Mouse (Mus musculus) kidney, postnatal 0 days (tissue): Measurements from ENCODE around the gene Mettl17. TPM values are rescaled to one million over a fixed set of nuclear protein-coding genes. Genes with fewer than 3 reads are reported as not detected.
A peak's percentile ranks its signal among the peaks of the same experiment; 100 is the strongest.

ENCODE experiments used
- ATAC-seq: fragments of 200-750 bp; cut with Nextera tagmentation; replicated peaks from 2 replicates; pipeline ENCODE4 v1.8.0; 2017; ENCODE audit warnings: low read depth, moderate number of reproducible peaks, moderate TSS enrichment, moderate library complexity; ENCODE audit not compliant: low FRiP score
- DNase-seq: peaks from one replicate; pipeline ENCODE4 v3.0.0-alpha.2; 2016; ENCODE audit warnings: low spot score
- H3K27ac ChIP-seq: fragments of 300-500 bp; sonication (generic); 2 replicates; pipeline ENCODE4 v1.5.1; 2014; ENCODE audit warnings: mild to moderate bottlenecking
- H3K27me3 ChIP-seq: fragments of 300-500 bp; sonication (generic); 2 replicates; pipeline ENCODE4 v1.6.1; 2014; ENCODE audit warnings: low read length, mixed read lengths; ENCODE audit not compliant: insufficient read depth
- H3K36me3 ChIP-seq: fragments of 300-500 bp; sonication (generic); 2 replicates; pipeline ENCODE4 v1.6.1; 2014; ENCODE audit warnings: low read length, mixed read lengths; ENCODE audit not compliant: insufficient read depth
- H3K4me1 ChIP-seq: fragments of 300-500 bp; sonication (generic); replicated peaks from 2 replicates; pipeline ENCODE4 v1.6.1; 2014; ENCODE audit warnings: antibody characterized with exemption, low read length, mixed read lengths; ENCODE audit not compliant: insufficient read depth
- H3K4me2 ChIP-seq: fragments of 300-500 bp; sonication (generic); 2 replicates; pipeline ENCODE4 v1.6.1; 2014; ENCODE audit warnings: mild to moderate bottlenecking, low read length, moderate library complexity, mixed read lengths
- H3K4me3 ChIP-seq: fragments of 300-500 bp; sonication (generic); replicated peaks from 2 replicates; pipeline ENCODE4 v1.5.1; 2014; ENCODE audit warnings: low read depth, low read length
- H3K9ac ChIP-seq: fragments of 300-500 bp; sonication (generic); 2 replicates; pipeline ENCODE4 v1.6.1; 2014; ENCODE audit warnings: low read depth, low read length
- H3K9me3 ChIP-seq: fragments of 300-500 bp; sonication (generic); replicated peaks from 2 replicates; pipeline ENCODE4 v1.6.1; 2016; ENCODE audit warnings: low read length, inconsistent platforms, mixed read lengths
- CTCF ChIP-seq: IDR thresholded peaks from 2 replicates; pipeline ENCODE4 v1.5.1; 2016; ENCODE audit warnings: antibody characterized with exemption, low read depth, mild to moderate bottlenecking, moderate library complexity
- WGBS: fragments of 180-500 bp; shearing (Covaris S2); extraction: QIAGEN DNeasy Blood & Tissue Kit; methylation state at CpG from one replicate; pipeline ENCODE4 v1.1.7; 2014; 5-methylcytosine and 5-hydroxymethylcytosine counted together
- polyA plus RNA-seq: library from polyadenylated mRNA; unstranded; fragments of >200 nt; fragmentation: Nextera tagmentation; extraction: Ambion mirVana; gene quantifications from 2 replicates; pipeline ENCODE4 v1.2.1, GENCODE M21; 2015

The Mettl17 gene
- polyA plus RNA-seq, 1 experiment from 2014 or later, result 46.3 TPM

- Histone ChIP-seq H3K9ac (peak overlapping the region; percentile 54; the same call in 1 of the 2 replicates), H3K27ac (peak overlapping the region; percentile 83), H3K4me2 (peak overlapping the region; percentile 68), H3K27me3 (no peaks in the 10 kb centered on the region), H3K36me3 (peaks cover 11% of the 10 kb centered on the region; the same call in 1 of the 2 replicates), H3K4me3 (peak overlapping the region; percentile 62), H3K9me3 (no peaks in the 10 kb centered on the region), H3K4me1 (peaks cover 9% of the 10 kb centered on the region; the same call in 1 of the 2 replicates)
- TF ChIP-seq CTCF, result no peak
- DNase-seq, result peak; percentile 71
- under 1% methylated on average over 14 of the region's 14 CpGs for WGBS
- peak; percentile 31; the same call in 1 of the 2 replicates for ATAC-seq
Measured at GRCm38 (mm10) chr14:51884031-51884544, 554 bp upstream of the Mettl17 start.

GRCm38 (mm10) chr14:51886051-51886450 lies 1.4 kb downstream of the Mettl17 start:
- Histone ChIP-seq H3K27me3 (no peaks in the 10 kb centered on the region), H3K36me3 (peaks cover 25% of the 10 kb centered on the region), H3K27ac (no peak overlapping the region), H3K9ac (no peak overlapping the region), H3K4me2 (peak overlapping the region; percentile 68; the same call in 1 of the 2 replicates), H3K4me1 (peaks cover 9% of the 10 kb centered on the region; the same call in 1 of the 2 replicates), H3K9me3 (no peaks in the 10 kb centered on the region), H3K4me3 (no peak overlapping the region)
- DNase-seq (no peak), ATAC-seq (no peak)
- TF ChIP-seq CTCF, result no peak
- WGBS, result 66% methylated on average over 6 of the region's 6 CpGs

- peaks cover 9% of the 10 kb centered on the region; the same call in 1 of the 2 replicates for H3K4me1 ChIP-seq
- H3K4me3 ChIP-seq, result no peak overlapping the region
- no peaks in the 10 kb centered on the region for H3K27me3 ChIP-seq
- no peaks in the 10 kb centered on the region for H3K9me3 ChIP-seq
- H3K4me2 ChIP-seq, result no peak overlapping the region
- DNase-seq (no peak), ATAC-seq (no peak)
- 91% methylated on average over 6 of the region's 6 CpGs for WGBS
- H3K27ac ChIP-seq, result no peak overlapping the region
- peaks cover 37% of the 10 kb centered on the region for H3K36me3 ChIP-seq
- no peak overlapping the region for H3K9ac ChIP-seq
- TF ChIP-seq CTCF, result no peak
Measured at GRCm38 (mm10) chr14:51889833-51890232, 5.2 kb downstream of the Mettl17 start.

GRCm38 (mm10) chr14:51892191-51892939 lies 7.7 kb downstream of the Mettl17 start, which contains the start of gene Slc39a2:
Gene Slc39a2 (plus strand): TSS chr14:51892889.
- no peak within 1 kb of the TSS for H3K27ac ChIP-seq
- TF ChIP-seq CTCF, result no peak
- no peak within 1 kb of the TSS for H3K4me3 ChIP-seq
- ATAC-seq, result no peak
- H3K4me1 ChIP-seq, result no peaks in the 10 kb centered on the region
- H3K4me2 ChIP-seq, result no peak within 1 kb of the TSS
- no peak for DNase-seq
- H3K9me3 ChIP-seq, result no peaks in the 10 kb centered on the region
- 82% methylated on average over 9 of the region's 9 CpGs for WGBS
- no peak within 1 kb of the TSS for H3K9ac ChIP-seq
- peaks cover 32% of the 10 kb centered on the region for H3K36me3 ChIP-seq
- H3K27me3 ChIP-seq, result no peaks in the 10 kb centered on the region

- no peak for ATAC-seq
- DNase-seq, result no peak
Measured at GRCm38 (mm10) chr14:51893094-51893794, 8.6 kb downstream of the Mettl17 start.

GRCm38 (mm10) chr14:51893809-51894208 lies 9.2 kb downstream of the Mettl17 start:
- H3K27me3 ChIP-seq, result no peaks in the 10 kb centered on the region
- no peak for DNase-seq
- H3K27ac ChIP-seq, result no peak overlapping the region

More at GRCm38 (mm10) chr14:51893094-51893794, 8.6 kb downstream of the Mettl17 start:
- Histone ChIP-seq H3K9me3 (no peaks in the 10 kb centered on the region), H3K4me3 (no peak overlapping the region), H3K4me1 (no peaks in the 10 kb centered on the region), H3K36me3 (peaks cover 32% of the 10 kb centered on the region), H3K4me2 (no peak overlapping the region), H3K9ac (no peak overlapping the region), H3K27ac (no peak overlapping the region), H3K27me3 (no peaks in the 10 kb centered on the region)
- no peak for TF ChIP-seq CTCF
- WGBS, result 33% methylated on average over 10 of the region's 10 CpGs

More at GRCm38 (mm10) chr14:51893809-51894208, 9.2 kb downstream of the Mettl17 start:
- H3K9ac ChIP-seq, result no peak overlapping the region
- H3K36me3 ChIP-seq, result peaks cover 28% of the 10 kb centered on the region
- no peaks in the 10 kb centered on the region for H3K4me1 ChIP-seq
- H3K4me3 ChIP-seq, result no peak overlapping the region
- 60% methylated on average over 3 of the region's 3 CpGs for WGBS
- no peak for ATAC-seq
- no peak overlapping the region for H3K4me2 ChIP-seq
- TF ChIP-seq CTCF, result no peak
- no peaks in the 10 kb centered on the region for H3K9me3 ChIP-seq
